Mouse (Mus musculus) gastrocnemius, postnatal 36 days (tissue): Measurements from ENCODE around the gene Vstm2l. TPM values are rescaled to one million over a fixed set of nuclear protein-coding genes. Genes with fewer than 3 reads are reported as not detected.

Source experiments
- DNase-seq, 2 experiments: peaks; one replicate each; pipeline ENCODE4 v3.0.0; 2022
- intact Hi-C: fragments of 180-260 bp; cut with DNase I; formaldehyde crosslinking; loops from one replicate; pipeline ENCODE4 v1.15.1; 2025
- total RNA-seq, 2 experiments: library from RNA; stranded (reverse); gene quantifications; 2 replicates each; pipeline ENCODE4 v1.2.3; 2021

Vstm2l gene
- total RNA-seq, 2 experiments from 2014 or later = not detected

- DNase-seq = no peak
- intact Hi-C loops = no loop called here
Measured at GRCm38 (mm10) chr2:157988416-157989190, 74.2 kb downstream of the Vstm2l start.

- intact Hi-C loops = loop anchor here (2.0 to 5.0 kb wide), 2 partner anchors 353 to 385 kb away; no protein-coding TSS in a partner anchor
Measured at GRCm38 (mm10) chr2:157989946-157990345, 75.5 kb downstream of the Vstm2l start.

GRCm38 (mm10) chr2:157991026-157991425 lies 76.6 kb downstream of the Vstm2l start:
- intact Hi-C loops = loop anchor here (2.0 to 5.0 kb wide), 2 partner anchors 354 to 386 kb away; no protein-coding TSS in a partner anchor
- DNase-seq = no peak

More at GRCm38 (mm10) chr2:157989946-157990345, 75.5 kb downstream of the Vstm2l start:
- no peak for DNase-seq

GRCm38 (mm10) chr2:157992501-157992900 lies 78.0 kb downstream of the Vstm2l start:
- intact Hi-C loops = loop anchor here (5.0 kb wide), 1 partner anchor 355 kb away; no protein-coding TSS in a partner anchor
- DNase-seq = no peak

Other genes starting within 250 kb of the Vstm2l start
- 1 to 10 TPM; 5.9 to 7.9 TPM for gene Ctnnbl1, start 177.3 kb upstream of the Vstm2l start, total RNA-seq
- gene Tti1, start 113.8 kb downstream of the Vstm2l start, total RNA-seq = 10 to 100 TPM; 14.5 to 18.3 TPM
- 10 to 100 TPM; 20.8 to 23.9 TPM for gene Rprd1b, start 113.8 kb downstream of the Vstm2l start, total RNA-seq
- gene Tgm2, start 231.8 kb downstream of the Vstm2l start, total RNA-seq = 10 to 100 TPM; 41.0 to 53.1 TPM